Mouse (Mus musculus): ENCODE data around the gene Sox1.

- TF ChIP-seq POLR2A (IDR thresholded peaks at IDR 0.05; ENCODE audit: extremely low read depth, insufficient read depth, low read length), result no peak
- TF ChIP-seq CTCF (IDR thresholded peaks at IDR 0.05; ENCODE audit: extremely low read depth, insufficient read depth, low read length), result no peak
Measured at GRCm38 (mm10) chr8:12351121-12351520, 44.0 kb upstream of the Sox1 start.
